Mouse (Mus musculus) lung, embryonic 16.5 days (tissue): ENCODE data around the gene Gm3278. TPM values are rescaled to one million over a fixed set of nuclear protein-coding genes. Genes with fewer than 3 reads are reported as not detected.
"Not testable (repeated sequence)": the region's sequence is repeated elsewhere in the genome, so short reads cannot be mapped to it uniquely, and the experiment has no call there.

Source experiments
- ATAC-seq: fragments of 200-750 bp; cut with Nextera tagmentation; 2 replicates; pipeline ENCODE4 v1.8.0; 2017; ENCODE audit warnings: low read depth, mild to moderate bottlenecking, moderate library complexity
- H3K27ac ChIP-seq: fragments of 300-500 bp; sonication (generic); 2 replicates; pipeline ENCODE4 v1.5.1; 2014; ENCODE audit warnings: mild to moderate bottlenecking, control low read depth, low read length
- H3K27me3 ChIP-seq: fragments of 300-500 bp; sonication (generic); 2 replicates; pipeline ENCODE4 v1.6.1; 2014; ENCODE audit warnings: low read depth, low read length, mixed read lengths; ENCODE audit not compliant: control insufficient read depth, insufficient read depth
- H3K36me3 ChIP-seq: fragments of 300-500 bp; sonication (generic); 2 replicates; pipeline ENCODE4 v1.6.1; 2014; ENCODE audit warnings: low read length; ENCODE audit not compliant: control insufficient read depth, insufficient read depth
- H3K4me1 ChIP-seq: fragments of 300-500 bp; sonication (generic); replicated peaks from 2 replicates; pipeline ENCODE4 v1.6.1; 2014; ENCODE audit warnings: low read length, mixed read lengths; ENCODE audit not compliant: control insufficient read depth, insufficient read depth
- H3K4me2 ChIP-seq: fragments of 300-500 bp; sonication (generic); 2 replicates; pipeline ENCODE4 v1.6.1; 2014; ENCODE audit warnings: low read depth, low read length, control low read depth
- H3K4me3 ChIP-seq: fragments of 300-500 bp; sonication (generic); 2 replicates; pipeline ENCODE4 v1.5.1; 2014; ENCODE audit warnings: mild to moderate bottlenecking, low read length, control low read depth
- H3K9ac ChIP-seq: fragments of 300-500 bp; sonication (generic); 2 replicates; pipeline ENCODE4 v1.6.1; 2014; ENCODE audit warnings: low read length, control low read depth
- H3K9me3 ChIP-seq: fragments of 300-500 bp; sonication (generic); 2 replicates; pipeline ENCODE4 v1.6.1; 2016; ENCODE audit warnings: low read length; ENCODE audit not compliant: control insufficient read depth
- WGBS: fragments of 180-500 bp; shearing (Covaris S2); extraction: QIAGEN DNeasy Blood & Tissue Kit; methylation state at CpG from one replicate; pipeline ENCODE4 v1.1.7; 2014; 5-methylcytosine and 5-hydroxymethylcytosine counted together
- polyA plus RNA-seq: library from polyadenylated mRNA; unstranded; fragments of >200 nt; fragmentation: Nextera tagmentation; extraction: Ambion mirVana; gene quantifications from 2 replicates; pipeline ENCODE4 v1.2.1, GENCODE M21; 2015

Gm3278 gene
- polyA plus RNA-seq, result not detected in 2 replicates

GRCm38 (mm10) chr14:4892116-4892515 is at the start of gene Gm3278:
Gene Gm3278 (plus strand): TSS chr14:4892416.
- not testable (repeated sequence) for H3K36me3 ChIP-seq, ATAC-seq, H3K4me2 ChIP-seq, H3K27me3 ChIP-seq, H3K4me3 ChIP-seq, H3K9ac ChIP-seq, H3K27ac ChIP-seq, H3K4me1 ChIP-seq, H3K9me3 ChIP-seq
- 67% methylated on average over 1 of the region's 3 CpGs for WGBS

DNA sequence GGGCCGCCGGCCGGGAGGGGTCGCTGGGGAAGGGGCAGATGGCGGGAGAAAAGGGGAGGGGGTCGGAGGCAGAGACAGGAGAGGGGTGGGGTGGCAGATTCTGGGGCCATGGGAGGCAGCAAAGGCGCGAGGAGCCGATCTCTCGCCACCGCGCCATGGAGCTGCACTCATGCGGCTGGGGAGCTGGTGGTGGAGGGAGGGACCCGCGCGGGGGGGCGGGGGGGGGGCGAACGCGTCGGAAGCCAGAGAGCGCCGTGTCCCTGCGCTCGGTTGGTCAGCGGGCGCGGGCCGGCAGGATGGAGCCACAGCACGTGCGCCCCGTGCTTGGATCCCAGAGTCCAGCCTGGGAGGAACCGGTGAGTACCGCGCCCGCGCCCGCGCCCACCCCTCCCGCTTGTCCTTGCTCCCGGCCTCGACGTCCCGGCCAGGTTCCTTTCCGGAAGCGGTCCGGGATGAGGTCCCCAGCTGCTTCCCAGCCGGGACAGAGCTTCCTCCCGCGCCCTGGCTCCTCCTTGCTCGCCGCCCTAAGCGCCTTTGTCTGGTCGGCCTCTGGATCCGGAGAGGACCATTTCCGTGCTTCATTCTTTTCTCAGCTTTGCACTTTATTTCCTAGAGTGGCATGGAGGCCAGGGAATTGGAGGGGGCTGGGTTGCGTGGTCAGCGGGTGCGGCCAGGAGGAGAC is 36.8 kb upstream of the Gm3278 start, which contains the start of gene Gm3264:
Gene Gm3264, plus strand, starts transcription at position 278 of the 682 bp plus-strand sequence.
- H3K36me3 ChIP-seq, H3K9me3 ChIP-seq, H3K4me1 ChIP-seq, H3K27ac ChIP-seq, ATAC-seq, H3K9ac ChIP-seq, H3K27me3 ChIP-seq: not testable (repeated sequence)
- WGBS, result 4% methylated on average over 30 of the region's 59 CpGs
- Histone ChIP-seq H3K4me2 (peak within 1 kb of the TSS; percentile 48), H3K4me3 (peak within 1 kb of the TSS; percentile 26)

Other genes with a start within 250 kb of the Gm3278 start
- 0.19 TPM in 1 of 2 replicates, not detected in the other for gene Gm3239, start 228.2 kb upstream of the Gm3278 start, polyA plus RNA-seq
- not detected in 2 replicates for gene Gm7876, start 183.2 kb upstream of the Gm3278 start, polyA plus RNA-seq
- gene Gm3252, start 165.6 kb upstream of the Gm3278 start, polyA plus RNA-seq, result 0.13 and 0.34 TPM in 2 replicates
- gene Gm9602, start 116.1 kb upstream of the Gm3278 start, polyA plus RNA-seq, result not detected in 2 replicates
- not detected in 2 replicates for gene Gm3269, start 54.3 kb upstream of the Gm3278 start, polyA plus RNA-seq
- 0.45 and 0.99 TPM in 2 replicates for gene Gm3264, start 36.8 kb upstream of the Gm3278 start, polyA plus RNA-seq
- not detected in 2 replicates for gene Gm8297, start 91.5 kb downstream of the Gm3278 start, polyA plus RNA-seq
- gene Gm3298, start 123.5 kb downstream of the Gm3278 start, polyA plus RNA-seq, result 0.35 TPM in 1 of 2 replicates, not detected in the other
- not detected in 2 replicates for gene 4930555G01Rik, start 158.2 kb downstream of the Gm3278 start, polyA plus RNA-seq
- 0.99 and 1.3 TPM in 2 replicates for gene Gm8281, start 178.6 kb downstream of the Gm3278 start, polyA plus RNA-seq
- not detected in 2 replicates for gene Gm8279, start 239.1 kb downstream of the Gm3278 start, polyA plus RNA-seq